Mouse (Mus musculus) midbrain, embryonic 16.5 days (tissue): ENCODE data around the gene Tmem110. TPM values are rescaled to one million over a fixed set of nuclear protein-coding genes. Genes with fewer than 3 reads are reported as not detected.

ENCODE experiments used
- ATAC-seq: fragments of 200-750 bp; cut with Nextera tagmentation; 2 replicates; pipeline ENCODE4 v1.8.0; 2017; ENCODE audit warnings: moderate TSS enrichment
- H3K27ac ChIP-seq: fragments of 300-500 bp; sonication (generic); 2 replicates; pipeline ENCODE4 v1.5.1; 2014; ENCODE audit warnings: mild to moderate bottlenecking, low read length, mixed read lengths
- H3K27me3 ChIP-seq: fragments of 300-500 bp; sonication (generic); 2 replicates; pipeline ENCODE4 v1.6.1; 2014; ENCODE audit warnings: low read depth, low read length, mixed read lengths; ENCODE audit not compliant: control insufficient read depth, insufficient read depth
- H3K36me3 ChIP-seq: fragments of 300-500 bp; sonication (generic); 2 replicates; pipeline ENCODE4 v1.6.1; 2014; ENCODE audit warnings: mild to moderate bottlenecking, low read length, moderate library complexity, mixed read lengths; ENCODE audit not compliant: control insufficient read depth, insufficient read depth
- H3K4me1 ChIP-seq: fragments of 300-500 bp; sonication (generic); 2 replicates; pipeline ENCODE4 v1.6.1; 2014; ENCODE audit warnings: mild to moderate bottlenecking, low read length, mixed read lengths; ENCODE audit not compliant: control insufficient read depth, insufficient read depth
- H3K4me2 ChIP-seq: fragments of 300-500 bp; sonication (generic); 2 replicates; pipeline ENCODE4 v1.6.1; 2014; ENCODE audit warnings: mild to moderate bottlenecking, low read length, mixed read lengths
- H3K4me3 ChIP-seq: fragments of 300-500 bp; sonication (generic); 2 replicates; pipeline ENCODE4 v1.5.1; 2014; ENCODE audit warnings: low read depth, mild to moderate bottlenecking, low read length, moderate library complexity, mixed read lengths
- H3K9ac ChIP-seq: fragments of 300-500 bp; sonication (generic); 2 replicates; pipeline ENCODE4 v1.6.1; 2014; ENCODE audit warnings: low read depth, low read length, mixed read lengths
- H3K9me3 ChIP-seq: fragments of 300-500 bp; sonication (generic); replicated peaks from 2 replicates; pipeline ENCODE4 v1.6.1; 2014; ENCODE audit warnings: mild to moderate bottlenecking, low read length, mixed read lengths; ENCODE audit not compliant: control insufficient read depth, poor library complexity, severe bottlenecking
- WGBS: fragments of 180-500 bp; shearing (Covaris S2); extraction: QIAGEN DNeasy Blood & Tissue Kit; methylation state at CpG from one replicate; pipeline ENCODE4 v1.1.7; 2014; 5-methylcytosine and 5-hydroxymethylcytosine counted together
- polyA plus RNA-seq: library from polyadenylated mRNA; unstranded; fragments of >200 nt; fragmentation: Nextera tagmentation; extraction: Ambion mirVana; gene quantifications from 2 replicates; pipeline ENCODE4 v1.2.1, GENCODE M21; 2015

The Tmem110 gene
- polyA plus RNA-seq, 1 experiment from 2014 or later, result 22.3 TPM

- H3K27ac ChIP-seq, result no peak overlapping the region
- H3K27me3 ChIP-seq, result no peaks in the 10 kb centered on the region
- H3K4me3 ChIP-seq, result no peak overlapping the region
- WGBS, result 85% methylated on average over 8 of the region's 8 CpGs
- no peak overlapping the region for H3K9ac ChIP-seq
- no peaks in the 10 kb centered on the region for H3K9me3 ChIP-seq
- no peaks in the 10 kb centered on the region for H3K36me3 ChIP-seq
- H3K4me1 ChIP-seq, result no peaks in the 10 kb centered on the region
- H3K4me2 ChIP-seq, result no peak overlapping the region
- no peak for ATAC-seq
Observed at GRCm38 (mm10) chr14:30904307-30904706, 78.9 kb downstream of the Tmem110 start.

DNA sequence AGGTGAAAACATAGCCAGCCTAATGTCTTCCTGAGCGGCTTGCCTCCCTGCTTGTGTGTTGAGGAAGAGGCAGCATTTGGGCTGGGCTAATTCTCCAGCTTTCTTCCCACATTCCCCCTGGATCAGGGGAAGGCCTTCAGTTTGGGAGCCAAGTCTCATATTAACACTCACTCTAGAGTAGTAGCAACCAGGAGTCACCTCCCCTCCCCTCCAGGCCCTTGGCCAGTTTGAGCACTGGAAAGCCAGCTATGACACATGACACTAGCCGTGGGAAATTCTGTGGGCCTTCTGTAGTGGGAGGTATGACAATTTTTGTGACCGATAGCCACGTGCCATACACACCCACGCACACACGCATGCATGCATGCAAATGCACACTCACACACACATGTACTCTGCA, 80.6 kb downstream of the Tmem110 start:
- Histone ChIP-seq H3K4me3 (no peak overlapping the region), H3K36me3 (no peaks in the 10 kb centered on the region), H3K4me1 (no peaks in the 10 kb centered on the region), H3K9ac (no peak overlapping the region), H3K27me3 (no peaks in the 10 kb centered on the region), H3K9me3 (no peaks in the 10 kb centered on the region), H3K4me2 (no peak overlapping the region), H3K27ac (no peak overlapping the region)
- ATAC-seq, result no peak
- 92% methylated on average over 6 of the region's 6 CpGs for WGBS

- 85% methylated on average over 3 of the region's 3 CpGs for WGBS
Observed at GRCm38 (mm10) chr14:30907814-30908265, 82.5 kb downstream of the Tmem110 start.

GRCm38 (mm10) chr14:30911141-30911540, 85.8 kb downstream of the Tmem110 start:
- 90% methylated on average over 8 of the region's 8 CpGs for WGBS
- Histone ChIP-seq H3K4me2 (no peak overlapping the region), H3K4me3 (no peak overlapping the region), H3K36me3 (no peaks in the 10 kb centered on the region), H3K27ac (no peak overlapping the region), H3K4me1 (no peaks in the 10 kb centered on the region), H3K9ac (no peak overlapping the region), H3K27me3 (no peaks in the 10 kb centered on the region), H3K9me3 (no peaks in the 10 kb centered on the region)
- no peak for ATAC-seq

More at GRCm38 (mm10) chr14:30907814-30908265, 82.5 kb downstream of the Tmem110 start:
- no peaks in the 10 kb centered on the region for H3K27me3 ChIP-seq
- H3K4me3 ChIP-seq, result no peak overlapping the region
- H3K36me3 ChIP-seq, result no peaks in the 10 kb centered on the region
- H3K27ac ChIP-seq, result no peak overlapping the region
- no peaks in the 10 kb centered on the region for H3K4me1 ChIP-seq
- no peak for ATAC-seq
- H3K9me3 ChIP-seq, result no peaks in the 10 kb centered on the region
- H3K4me2 ChIP-seq, result no peak overlapping the region
- no peak overlapping the region for H3K9ac ChIP-seq

- no peaks in the 10 kb centered on the region for H3K9me3 ChIP-seq
- H3K4me1 ChIP-seq, result no peaks in the 10 kb centered on the region
- no peak for ATAC-seq
- H3K9ac ChIP-seq, result no peak overlapping the region
- H3K27ac ChIP-seq, result no peak overlapping the region
- H3K4me3 ChIP-seq, result no peak overlapping the region
- no peaks in the 10 kb centered on the region for H3K36me3 ChIP-seq
- 87% methylated on average over 8 of the region's 8 CpGs for WGBS
- no peaks in the 10 kb centered on the region for H3K27me3 ChIP-seq
- no peak overlapping the region for H3K4me2 ChIP-seq
Observed at GRCm38 (mm10) chr14:30912641-30913040, 87.3 kb downstream of the Tmem110 start.

DNA sequence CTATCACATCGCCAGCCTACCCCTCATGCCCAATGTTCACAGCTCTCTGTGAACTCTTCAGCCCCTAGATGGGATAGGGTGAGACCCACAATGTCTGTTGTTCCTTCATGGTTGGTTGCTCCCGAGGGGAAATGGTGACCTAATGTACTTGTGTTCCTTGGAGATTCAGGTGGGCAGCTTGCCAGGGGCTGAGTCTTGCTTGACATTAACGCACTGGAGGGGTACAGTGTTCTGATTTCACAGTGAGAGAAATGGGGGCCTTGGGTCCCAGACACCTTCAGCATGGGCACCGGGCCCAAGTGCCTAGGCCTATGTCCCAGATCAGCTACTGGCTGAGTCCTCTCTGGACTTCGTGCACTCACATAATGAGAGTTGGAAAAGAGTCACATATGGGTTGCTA, 88.0 kb downstream of the Tmem110 start:
- Histone ChIP-seq H3K27me3 (no peaks in the 10 kb centered on the region), H3K4me1 (no peaks in the 10 kb centered on the region), H3K27ac (no peak overlapping the region), H3K4me3 (no peak overlapping the region), H3K36me3 (no peaks in the 10 kb centered on the region), H3K9ac (no peak overlapping the region), H3K9me3 (no peaks in the 10 kb centered on the region), H3K4me2 (no peak overlapping the region)
- WGBS, result 83% methylated on average over 5 of the region's 5 CpGs
- no peak for ATAC-seq

DNA sequence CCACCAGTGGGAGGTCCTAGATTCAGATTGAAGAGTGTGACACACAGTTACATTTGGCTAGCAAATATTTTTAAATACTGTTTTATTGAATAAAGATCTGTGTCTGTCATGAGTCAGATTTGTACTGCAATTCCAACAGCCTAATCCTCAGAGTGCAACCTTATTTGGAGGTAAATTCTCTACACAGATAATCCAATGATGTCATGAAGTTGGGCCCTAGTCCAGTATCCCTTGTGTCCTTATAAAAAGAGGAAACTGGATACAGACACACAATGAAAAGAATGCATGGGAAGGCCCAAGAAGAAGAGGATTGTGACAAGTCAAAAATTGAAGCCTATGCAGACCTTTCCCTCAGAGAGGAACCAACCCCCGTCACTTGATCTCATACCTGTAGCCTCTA, 91.1 kb downstream of the Tmem110 start:
- H3K4me3 ChIP-seq, result no peak overlapping the region
- no peak for ATAC-seq
- H3K27me3 ChIP-seq, result no peaks in the 10 kb centered on the region
- 90% methylated on average over 1 of the region's 1 CpGs for WGBS
- H3K4me1 ChIP-seq, result no peaks in the 10 kb centered on the region
- H3K27ac ChIP-seq, result no peak overlapping the region
- H3K9me3 ChIP-seq, result no peaks in the 10 kb centered on the region
- H3K36me3 ChIP-seq, result no peaks in the 10 kb centered on the region
- H3K9ac ChIP-seq, result no peak overlapping the region
- no peak overlapping the region for H3K4me2 ChIP-seq

DNA sequence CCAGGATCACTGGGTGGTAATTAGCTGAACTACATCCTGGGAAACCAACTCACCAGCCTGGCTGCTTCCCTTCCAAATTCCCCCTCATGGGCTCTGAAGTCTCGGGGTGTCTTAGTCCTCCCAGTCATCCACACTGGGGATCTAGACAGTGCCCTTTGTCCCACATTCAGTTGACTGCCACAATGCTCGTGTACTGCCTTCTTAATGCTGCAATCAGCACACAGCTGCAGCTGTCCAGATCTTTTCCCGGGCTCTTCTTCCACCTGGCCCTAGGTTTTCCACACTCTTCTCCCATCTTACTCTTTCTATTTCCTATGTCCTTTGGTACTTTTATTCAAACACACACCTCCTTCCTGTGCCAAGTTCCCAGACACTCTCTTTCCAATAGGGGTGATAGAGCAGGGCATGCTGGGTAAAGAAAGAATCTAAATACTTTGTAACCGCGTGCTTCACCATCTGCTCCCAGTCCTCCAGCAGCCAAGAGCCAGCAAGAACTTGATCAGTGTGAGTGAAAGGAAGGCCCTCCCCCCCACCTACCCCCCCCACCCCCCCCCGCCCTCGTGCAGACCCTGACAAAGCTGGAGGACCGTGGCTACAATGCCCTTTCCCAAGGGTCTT, 96.8 kb downstream of the Tmem110 start:
- no peak overlapping the region for H3K27ac ChIP-seq
- no peak for ATAC-seq
- H3K4me1 ChIP-seq, result no peaks in the 10 kb centered on the region
- H3K9ac ChIP-seq, result no peak overlapping the region
- 44% methylated on average over 8 of the region's 8 CpGs for WGBS
- no peak overlapping the region for H3K4me3 ChIP-seq
- no peaks in the 10 kb centered on the region for H3K36me3 ChIP-seq
- no peaks in the 10 kb centered on the region for H3K27me3 ChIP-seq
- H3K9me3 ChIP-seq, result no peaks in the 10 kb centered on the region
- H3K4me2 ChIP-seq, result no peak overlapping the region

DNA sequence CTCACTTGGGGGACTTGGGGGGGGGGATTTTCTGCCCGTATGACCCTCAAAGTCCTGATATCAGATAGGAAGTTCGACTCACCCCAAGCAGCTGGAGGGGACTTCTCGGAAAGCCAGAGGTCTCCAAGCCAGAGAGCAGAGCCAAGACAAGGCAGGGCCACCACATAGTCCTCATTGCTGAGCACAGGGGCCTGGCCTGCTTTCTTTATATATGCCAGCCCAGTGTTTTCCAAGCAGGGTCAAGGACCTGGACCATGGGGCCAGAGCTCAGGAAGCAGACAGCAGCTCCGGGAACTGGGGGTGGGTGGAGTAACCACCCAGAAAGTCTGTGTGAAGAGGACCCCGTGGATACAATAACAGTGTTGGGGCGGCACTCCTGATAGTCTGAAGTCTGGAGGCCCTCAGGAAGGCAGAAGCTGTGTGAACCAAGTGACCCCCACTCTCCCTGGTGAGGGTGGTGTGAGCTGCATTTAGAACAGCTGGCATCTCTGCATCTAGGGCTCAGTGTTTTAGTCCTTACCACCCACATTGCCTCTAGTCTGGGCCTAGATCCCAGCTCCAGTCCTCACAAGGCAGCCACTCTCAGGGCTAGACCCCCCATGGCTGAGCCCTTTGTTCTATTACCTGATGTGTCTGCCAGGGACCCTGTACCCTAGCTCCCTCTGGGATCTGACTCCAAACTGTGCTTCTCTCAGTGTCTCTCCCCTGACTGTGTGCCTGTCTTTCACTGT, 98.2 kb downstream of the Tmem110 start, which contains the start of gene Itih3:
TSS of gene Itih3 (minus strand) at position 386 of the 731 bp plus-strand sequence.
- ATAC-seq, result 0 out of 2 replicates have a peak, but pooled peaks have one; percentile 28
- Histone ChIP-seq H3K9ac (no peak within 1 kb of the TSS), H3K27me3 (no peaks in the 10 kb centered on the region), H3K4me3 (no peak within 1 kb of the TSS), H3K27ac (no peak within 1 kb of the TSS), H3K4me2 (no peak within 1 kb of the TSS), H3K36me3 (no peaks in the 10 kb centered on the region), H3K9me3 (no peaks in the 10 kb centered on the region), H3K4me1 (no peaks in the 10 kb centered on the region)
- WGBS, result 73% methylated on average over 6 of the region's 6 CpGs
